Mouse (Mus musculus): ENCODE results near the gene AC170998.1. TPM values are rescaled to one million over a fixed set of nuclear protein-coding genes. Genes with fewer than 3 reads are reported as not detected.

AC170998.1 gene
- polyA plus RNA-seq, 1 experiment: 0.15 TPM

- Histone ChIP-seq H3K36me3 (ENCODE audit: control insufficient read depth, insufficient read depth) (no peaks in the 10 kb centered on the region), H3K79me2 (ENCODE audit: control insufficient read depth, insufficient read depth) (peaks cover 100% of the 10 kb centered on the region), H3K27me3 (ENCODE audit: control insufficient read depth, insufficient read depth, insufficient read length) (no peaks in the 10 kb centered on the region), H3K4me3 (ENCODE audit: insufficient read depth, poor library complexity, severe bottlenecking) (no peak overlapping the region), H3ac (ENCODE audit: control insufficient read depth, insufficient read length, low read depth) (no peak overlapping the region), H3K79me3 (ENCODE audit: low read depth) (peaks cover 82% of the 10 kb centered on the region)
- TF ChIP-seq CTCF (IDR thresholded peaks at IDR 0.05; ENCODE audit: control insufficient read depth, insufficient read depth, insufficient read length) (no peak), USF1 (IDR thresholded peaks at IDR 0.05; ENCODE audit: low read depth) (no peak)
Observed at GRCm38 (mm10) chr17:28707816-28708215, 18.1 kb upstream of the AC170998.1 start.

- Histone ChIP-seq H3K27me3 (ENCODE audit: control insufficient read depth, insufficient read depth, insufficient read length) (no peaks in the 10 kb centered on the region), H3K79me3 (ENCODE audit: low read depth) (peaks cover 72% of the 10 kb centered on the region), H3K4me3 (ENCODE audit: insufficient read depth, poor library complexity, severe bottlenecking) (no peak overlapping the region), H3K36me3 (ENCODE audit: control insufficient read depth, insufficient read depth) (peaks cover 2% of the 10 kb centered on the region), H3ac (ENCODE audit: control insufficient read depth, insufficient read length, low read depth) (no peak overlapping the region), H3K79me2 (ENCODE audit: control insufficient read depth, insufficient read depth) (peaks cover 100% of the 10 kb centered on the region)
- TF ChIP-seq CTCF (IDR thresholded peaks at IDR 0.05; ENCODE audit: control insufficient read depth, insufficient read depth, insufficient read length): no peak
- TF ChIP-seq MYOG (IDR thresholded peaks at IDR 0.05; ENCODE audit: control insufficient read depth, extremely low read depth, insufficient read length): no peak
- no peak for TF ChIP-seq MYOD1 (IDR thresholded peaks at IDR 0.05; ENCODE audit: control insufficient read depth, insufficient read length, low read depth)
- no peak for TF ChIP-seq FOSL1 (IDR thresholded peaks at IDR 0.05; ENCODE audit: insufficient read depth, low read length, poor library complexity, severe bottlenecking)
- TF ChIP-seq MAX (IDR thresholded peaks at IDR 0.05): no peak
- TF ChIP-seq CEBPB (IDR thresholded peaks at IDR 0.05; ENCODE audit: low read depth): no peak
- TF ChIP-seq USF1 (IDR thresholded peaks at IDR 0.05; ENCODE audit: low read depth): no peak
Observed at GRCm38 (mm10) chr17:28708989-28709388, 16.9 kb upstream of the AC170998.1 start.

DNA sequence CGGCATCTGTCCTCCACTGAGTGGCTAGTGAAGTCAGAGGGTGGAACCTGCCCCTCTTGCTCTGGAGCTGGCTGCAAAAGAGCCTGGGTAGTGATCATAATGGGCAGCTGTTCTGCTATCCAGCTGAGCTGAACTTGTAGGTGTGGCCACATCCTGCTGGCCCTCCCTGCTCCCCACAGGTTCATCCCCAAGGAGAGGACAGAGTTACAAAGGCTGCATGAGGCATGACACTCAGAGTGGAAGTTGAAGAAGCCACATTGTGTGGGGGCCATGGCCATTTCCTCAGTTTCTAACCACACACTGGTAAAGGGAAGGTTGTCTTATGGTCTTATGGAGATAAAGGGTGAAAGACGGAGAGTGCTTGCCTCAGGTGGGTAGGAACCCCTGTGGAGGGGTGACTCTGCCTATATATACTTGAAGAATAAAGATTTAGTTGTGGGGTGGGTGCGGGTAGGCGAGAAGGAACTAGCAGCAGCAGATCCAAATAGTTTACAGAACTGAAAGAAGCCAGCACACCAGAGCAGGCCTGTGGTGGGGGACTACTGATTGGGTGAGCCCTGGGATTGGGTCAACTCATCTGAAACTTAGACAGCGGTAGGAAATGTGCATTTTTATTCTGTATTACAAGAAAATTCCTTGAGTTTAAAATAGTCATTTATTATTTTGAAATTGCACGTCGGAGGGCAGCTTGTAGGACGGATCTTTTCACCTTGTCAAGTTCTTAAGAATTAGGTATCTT lies 16.2 kb upstream of the AC170998.1 start:
- no peak overlapping the region for H3K4me3 ChIP-seq (ENCODE audit: insufficient read depth, poor library complexity, severe bottlenecking)
- peaks cover 68% of the 10 kb centered on the region for H3K79me3 ChIP-seq (ENCODE audit: low read depth)
- peaks cover 9% of the 10 kb centered on the region for H3K36me3 ChIP-seq (ENCODE audit: control insufficient read depth, insufficient read depth)
- TF ChIP-seq MYOG (IDR thresholded peaks at IDR 0.05; ENCODE audit: control insufficient read depth, extremely low read depth, insufficient read length) (no peak), MAX (IDR thresholded peaks at IDR 0.05) (no peak), MYOD1 (IDR thresholded peaks at IDR 0.05; ENCODE audit: control insufficient read depth, insufficient read length, low read depth) (no peak), CEBPB (IDR thresholded peaks at IDR 0.05; ENCODE audit: low read depth) (no peak), CTCF (IDR thresholded peaks at IDR 0.05; ENCODE audit: control insufficient read depth, insufficient read depth, insufficient read length) (no peak), USF1 (IDR thresholded peaks at IDR 0.05; ENCODE audit: low read depth) (no peak), FOSL1 (IDR thresholded peaks at IDR 0.05; ENCODE audit: insufficient read depth, low read length, poor library complexity, severe bottlenecking) (no peak)
- H3K79me2 ChIP-seq (ENCODE audit: control insufficient read depth, insufficient read depth): peaks cover 99% of the 10 kb centered on the region
- no peak overlapping the region for H3ac ChIP-seq (ENCODE audit: control insufficient read depth, insufficient read length, low read depth)
- no peaks in the 10 kb centered on the region for H3K27me3 ChIP-seq (ENCODE audit: control insufficient read depth, insufficient read depth, insufficient read length)

- TF ChIP-seq MYOG (IDR thresholded peaks at IDR 0.05; ENCODE audit: control insufficient read depth, extremely low read depth, insufficient read length) (no peak), FOSL1 (IDR thresholded peaks at IDR 0.05; ENCODE audit: insufficient read depth, low read length, poor library complexity, severe bottlenecking) (no peak), USF1 (IDR thresholded peaks at IDR 0.05; ENCODE audit: low read depth) (no peak), CEBPB (IDR thresholded peaks at IDR 0.05; ENCODE audit: low read depth) (no peak), CTCF (IDR thresholded peaks at IDR 0.05; ENCODE audit: control insufficient read depth, insufficient read depth, insufficient read length) (no peak), MYOD1 (IDR thresholded peaks at IDR 0.05; ENCODE audit: control insufficient read depth, insufficient read length, low read depth) (no peak), MAX (IDR thresholded peaks at IDR 0.05) (no peak)
- Histone ChIP-seq H3ac (ENCODE audit: control insufficient read depth, insufficient read length, low read depth) (no peak overlapping the region), H3K36me3 (ENCODE audit: control insufficient read depth, insufficient read depth) (peaks cover 15% of the 10 kb centered on the region), H3K79me3 (ENCODE audit: low read depth) (peaks cover 62% of the 10 kb centered on the region), H3K27me3 (ENCODE audit: control insufficient read depth, insufficient read depth, insufficient read length) (no peaks in the 10 kb centered on the region), H3K4me3 (ENCODE audit: insufficient read depth, poor library complexity, severe bottlenecking) (no peak overlapping the region), H3K79me2 (ENCODE audit: control insufficient read depth, insufficient read depth) (peaks cover 94% of the 10 kb centered on the region)
Observed at GRCm38 (mm10) chr17:28710291-28710688, 15.6 kb upstream of the AC170998.1 start.

- Histone ChIP-seq H3K27me3 (ENCODE audit: control insufficient read depth, insufficient read depth, insufficient read length) (no peaks in the 10 kb centered on the region), H3ac (ENCODE audit: control insufficient read depth, insufficient read length, low read depth) (no peak overlapping the region), H3K36me3 (ENCODE audit: control insufficient read depth, insufficient read depth) (peaks cover 23% of the 10 kb centered on the region), H3K79me3 (ENCODE audit: low read depth) (peaks cover 53% of the 10 kb centered on the region), H3K79me2 (ENCODE audit: control insufficient read depth, insufficient read depth) (peaks cover 84% of the 10 kb centered on the region), H3K4me3 (ENCODE audit: insufficient read depth, poor library complexity, severe bottlenecking) (no peak overlapping the region)
- TF ChIP-seq MYOG (IDR thresholded peaks at IDR 0.05; ENCODE audit: control insufficient read depth, extremely low read depth, insufficient read length): no peak
- no peak for TF ChIP-seq USF1 (IDR thresholded peaks at IDR 0.05; ENCODE audit: low read depth)
- TF ChIP-seq MYOD1 (IDR thresholded peaks at IDR 0.05; ENCODE audit: control insufficient read depth, insufficient read length, low read depth): no peak
- no peak for TF ChIP-seq MAX (IDR thresholded peaks at IDR 0.05)
- TF ChIP-seq CTCF (IDR thresholded peaks at IDR 0.05; ENCODE audit: control insufficient read depth, insufficient read depth, insufficient read length): no peak
- TF ChIP-seq CEBPB (IDR thresholded peaks at IDR 0.05; ENCODE audit: low read depth): no peak
- no peak for TF ChIP-seq FOSL1 (IDR thresholded peaks at IDR 0.05; ENCODE audit: insufficient read depth, low read length, poor library complexity, severe bottlenecking)
Observed at GRCm38 (mm10) chr17:28711237-28711636, 14.6 kb upstream of the AC170998.1 start.

- H3K4me3 ChIP-seq (ENCODE audit: insufficient read depth, poor library complexity, severe bottlenecking): no peak overlapping the region
- no peaks in the 10 kb centered on the region for H3K27me3 ChIP-seq (ENCODE audit: control insufficient read depth, insufficient read depth, insufficient read length)
- H3K36me3 ChIP-seq (ENCODE audit: control insufficient read depth, insufficient read depth): peaks cover 30% of the 10 kb centered on the region
- H3K79me3 ChIP-seq (ENCODE audit: low read depth): peaks cover 45% of the 10 kb centered on the region
- no peak overlapping the region for H3ac ChIP-seq (ENCODE audit: control insufficient read depth, insufficient read length, low read depth)
- peaks cover 74% of the 10 kb centered on the region for H3K79me2 ChIP-seq (ENCODE audit: control insufficient read depth, insufficient read depth)
- TF ChIP-seq CTCF (IDR thresholded peaks at IDR 0.05; ENCODE audit: control insufficient read depth, insufficient read depth, insufficient read length): no peak
- TF ChIP-seq FOSL1 (IDR thresholded peaks at IDR 0.05; ENCODE audit: insufficient read depth, low read length, poor library complexity, severe bottlenecking): no peak
- TF ChIP-seq MYOG (IDR thresholded peaks at IDR 0.05; ENCODE audit: control insufficient read depth, extremely low read depth, insufficient read length): no peak
- TF ChIP-seq MYOD1 (IDR thresholded peaks at IDR 0.05; ENCODE audit: control insufficient read depth, insufficient read length, low read depth): no peak
- TF ChIP-seq CEBPB (IDR thresholded peaks at IDR 0.05; ENCODE audit: low read depth): no peak
- TF ChIP-seq MAX (IDR thresholded peaks at IDR 0.05): no peak
- TF ChIP-seq USF1 (IDR thresholded peaks at IDR 0.05; ENCODE audit: low read depth): no peak
Observed at GRCm38 (mm10) chr17:28712305-28712704, 13.6 kb upstream of the AC170998.1 start.
